27 mouse cellular contexts compared by ENCODE assay signal in the genomic region with DNA sequence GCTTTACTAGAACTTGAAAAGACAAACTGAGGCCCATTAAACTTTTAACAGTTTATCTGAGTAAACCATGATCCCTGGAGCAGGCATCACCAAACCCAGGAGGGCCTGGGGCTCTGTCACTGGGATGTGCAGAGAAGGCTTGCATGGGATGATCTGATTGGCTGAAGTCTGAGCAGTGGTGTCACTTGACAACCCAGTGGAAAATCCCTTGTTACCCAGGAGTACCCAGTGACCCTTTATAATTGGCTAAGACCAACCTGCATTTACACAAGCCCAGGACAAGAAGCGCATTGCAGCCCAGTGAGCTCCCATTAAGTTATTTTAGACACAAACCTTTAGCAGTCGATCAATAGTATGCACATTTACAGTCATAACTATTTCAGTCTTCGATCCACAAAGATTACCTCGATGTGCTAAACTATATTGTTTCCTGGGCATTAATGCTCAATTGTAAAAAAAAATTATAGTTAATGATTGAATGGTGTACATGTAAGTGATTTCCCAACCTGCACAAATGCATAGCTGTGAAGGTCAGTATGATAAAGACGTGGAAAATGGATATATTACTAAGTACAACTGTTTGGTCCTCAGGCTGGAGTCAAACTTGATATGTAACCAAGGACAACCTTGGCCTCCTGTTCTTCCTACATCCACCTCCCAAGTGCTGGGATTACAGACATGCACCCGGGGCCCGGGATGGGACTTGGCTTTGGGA. TPM values are rescaled to one million over a fixed set of nuclear protein-coding genes. Genes with fewer than 3 reads are reported as not detected.
DNase-seq lines count a peak whose midpoint lies in the region; ATAC-seq lines count a peak whose summit lies in the region.
"Had no signal": no experiment of that assay in that cellular context is flagged by ENCODE, and none has a peak within 500 bp of the region (broad histone marks: within the 10 kb centered on the region; RNA-seq: fewer than 3 reads in every experiment).

No protein-coding gene starts in this region.

- H3K9me3 ChIP-seq in hindbrain, embryonic 11.5 days (ENCODE audit: control insufficient read depth, low read length): no peaks in the 10 kb centered on the region
- no peaks in the 10 kb centered on the region for H3K9me3 ChIP-seq in hindbrain, embryonic 14.5 days (ENCODE audit: control insufficient read depth, low read length)
- no peaks in the 10 kb centered on the region for H3K9me3 ChIP-seq in midbrain, embryonic 11.5 days (ENCODE audit: control insufficient read depth, low read length)
- H3K9me3 ChIP-seq in midbrain, embryonic 14.5 days (ENCODE audit: control insufficient read depth, low read length): no peaks in the 10 kb centered on the region
- H3K9me3 ChIP-seq: embryonic facial prominence, embryonic 10.5 days; embryonic facial prominence, embryonic 13.5 days; hindbrain, embryonic 13.5 days had no signal

- ATAC-seq in hindbrain, embryonic 11.5 days (ENCODE audit: low FRiP score): no peak
- ATAC-seq in hindbrain, embryonic 14.5 days (ENCODE audit: low FRiP score): no peak
- peak; percentile 52; the same call in 1 of the 2 replicates for ATAC-seq in midbrain, embryonic 11.5 days (ENCODE audit: low FRiP score)
- ATAC-seq in midbrain, embryonic 14.5 days (ENCODE audit: low FRiP score, low TSS enrichment): no peak
- ATAC-seq: activated CD4-positive, CD25-positive, alpha-beta regulatory T cell, adult 4 months; CD4-positive, CD25-positive, alpha-beta regulatory T cell, adult 4 months; forebrain, embryonic 14.5 days; forebrain, postnatal 0 days; hindbrain, postnatal 0 days; inflammation-experienced regulatory T-cells, adult 6 months had no signal

- no peak overlapping the region for H3K9ac ChIP-seq in hindbrain, embryonic 11.5 days (ENCODE audit: low read depth, low read length)
- no peak overlapping the region for H3K9ac ChIP-seq in hindbrain, embryonic 14.5 days
- no peak overlapping the region for H3K9ac ChIP-seq in midbrain, embryonic 11.5 days (ENCODE audit: low read length)
- no peak overlapping the region for H3K9ac ChIP-seq in midbrain, embryonic 14.5 days (replicated peaks; ENCODE audit: low read length)
- H3K9ac ChIP-seq: embryonic facial prominence, embryonic 13.5 days; forebrain, postnatal 0 days; hindbrain, embryonic 13.5 days had no signal

- no peaks in the 10 kb centered on the region; the same call in 1 of the 2 replicates for H3K4me1 ChIP-seq in hindbrain, embryonic 11.5 days (replicated peaks; ENCODE audit: control insufficient read depth, insufficient read depth, low read length)
- H3K4me1 ChIP-seq in hindbrain, embryonic 14.5 days (replicated peaks; ENCODE audit: control insufficient read depth, insufficient read depth, low read length): no peaks in the 10 kb centered on the region
- peaks cover 2% of the 10 kb centered on the region; the same call in 1 of the 2 replicates for H3K4me1 ChIP-seq in midbrain, embryonic 11.5 days (ENCODE audit: control insufficient read depth, insufficient read depth, low read length)
- H3K4me1 ChIP-seq in midbrain, embryonic 14.5 days (ENCODE audit: control insufficient read depth, insufficient read depth, low read length): no peaks in the 10 kb centered on the region
- H3K4me1 ChIP-seq: hindbrain, embryonic 13.5 days had no signal

- no peak overlapping the region for H3K4me3 ChIP-seq in hindbrain, embryonic 11.5 days (ENCODE audit: low read depth, low read length)
- no peak overlapping the region for H3K4me3 ChIP-seq in hindbrain, embryonic 14.5 days (replicated peaks; ENCODE audit: low read length)
- no peak overlapping the region for H3K4me3 ChIP-seq in midbrain, embryonic 11.5 days (ENCODE audit: low read depth, low read length)
- no peak overlapping the region for H3K4me3 ChIP-seq in midbrain, embryonic 14.5 days (replicated peaks; ENCODE audit: low read depth, low read length)
- H3K4me3 ChIP-seq: embryonic facial prominence, embryonic 10.5 days; embryonic facial prominence, embryonic 13.5 days; erythroblast, embryonic 14.5 days; gastrocnemius, adult 2 months; hindbrain, embryonic 13.5 days had no signal

- H3K36me3 ChIP-seq in hindbrain, embryonic 11.5 days (ENCODE audit: control insufficient read depth, insufficient read depth, low read length): no peaks in the 10 kb centered on the region
- H3K36me3 ChIP-seq in hindbrain, embryonic 14.5 days (replicated peaks; ENCODE audit: control insufficient read depth, insufficient read depth): no peaks in the 10 kb centered on the region
- no peaks in the 10 kb centered on the region for H3K36me3 ChIP-seq in midbrain, embryonic 11.5 days (ENCODE audit: control insufficient read depth, insufficient read depth, low read length)
- H3K36me3 ChIP-seq in midbrain, embryonic 14.5 days (ENCODE audit: control insufficient read depth, insufficient read depth, low read length): no peaks in the 10 kb centered on the region
- H3K36me3 ChIP-seq: embryonic facial prominence, embryonic 10.5 days; embryonic facial prominence, embryonic 13.5 days; hindbrain, embryonic 13.5 days had no signal

- H3K27me3 ChIP-seq in hindbrain, embryonic 11.5 days (ENCODE audit: control insufficient read depth, insufficient read depth, low read length): no peaks in the 10 kb centered on the region
- no peaks in the 10 kb centered on the region for H3K27me3 ChIP-seq in hindbrain, embryonic 14.5 days (ENCODE audit: control insufficient read depth, insufficient read depth, low read length)
- H3K27me3 ChIP-seq in midbrain, embryonic 11.5 days (ENCODE audit: control insufficient read depth, insufficient read depth, low read length): no peaks in the 10 kb centered on the region
- no peaks in the 10 kb centered on the region for H3K27me3 ChIP-seq in midbrain, embryonic 14.5 days (ENCODE audit: control insufficient read depth, insufficient read depth, low read length)
- H3K27me3 ChIP-seq: embryonic facial prominence, embryonic 13.5 days; hindbrain, embryonic 13.5 days had no signal

- H3K27ac ChIP-seq in hindbrain, embryonic 11.5 days (ENCODE audit: low read depth, low read length): no peak overlapping the region
- no peak overlapping the region for H3K27ac ChIP-seq in hindbrain, embryonic 14.5 days
- H3K27ac ChIP-seq in midbrain, embryonic 11.5 days (ENCODE audit: low read depth, low read length): no peak overlapping the region
- no peak overlapping the region for H3K27ac ChIP-seq in midbrain, embryonic 14.5 days (replicated peaks; ENCODE audit: low read depth, low read length)
- H3K27ac ChIP-seq: embryonic facial prominence, embryonic 10.5 days; embryonic facial prominence, embryonic 13.5 days; gastrocnemius, adult 2 months; hindbrain, embryonic 13.5 days; hindbrain, postnatal 0 days had no signal

- no peak overlapping the region for H3K4me2 ChIP-seq in hindbrain, embryonic 11.5 days (replicated peaks; ENCODE audit: low read depth, low read length)
- no peak overlapping the region for H3K4me2 ChIP-seq in hindbrain, embryonic 14.5 days (replicated peaks)
- no peak overlapping the region for H3K4me2 ChIP-seq in midbrain, embryonic 11.5 days
- H3K4me2 ChIP-seq in midbrain, embryonic 14.5 days (ENCODE audit: low read length): no peak overlapping the region
- H3K4me2 ChIP-seq: embryonic facial prominence, embryonic 13.5 days; heart, embryonic 11.5 days; hindbrain, embryonic 13.5 days had no signal

- WGBS in hindbrain, embryonic 11.5 days: 78% methylated on average over 7 of the region's 7 CpGs
- 74% methylated on average over 7 of the region's 7 CpGs for WGBS in hindbrain, embryonic 14.5 days
- 68% methylated on average over 7 of the region's 7 CpGs for WGBS in midbrain, embryonic 11.5 days
- WGBS in midbrain, embryonic 14.5 days: 81% methylated on average over 7 of the region's 7 CpGs

- DNase-seq in hindbrain, embryonic 11.5 days (ENCODE audit: low spot score): peak; percentile 38
- no peak for DNase-seq in hindbrain, embryonic 14.5 days (ENCODE audit: low spot score)
- DNase-seq in midbrain, embryonic 11.5 days (ENCODE audit: low spot score, missing footprints): no peak
- no peak for DNase-seq in midbrain, embryonic 14.5 days
- peak; percentile 69 for DNase-seq in embryo, embryonic 10.5 days (ENCODE audit: low spot score)
- DNase-seq in mesoderm, embryonic 11.5 days (ENCODE audit: low read depth, low spot score): peak; percentile 34
- no peak for DNase-seq in adrenal gland, adult 8-10 months
- DNase-seq in thymus, postnatal 36 days: no peak
- DNase-seq: adrenal gland, postnatal 14 days; cerebellum, adult 18-20 months; cerebellum, adult 9-11 months; cerebellum, postnatal 25 days; forebrain, postnatal 0 days; gastrocnemius, adult 2 months; gastrocnemius, postnatal 14 days; heart, adult 11 months; kidney, adult 18-20 months had no signal

RNA-seq across cellular contexts. Expression of a gene that starts 46.7 kb away (rescaled TPM):
- 8.8 and 9.9 TPM in 2 replicates for polyA plus RNA-seq in hindbrain, embryonic 11.5 days (2014; fragmentation: Nextera tagmentation; extraction: Ambion mirVana)
- polyA plus RNA-seq in hindbrain, embryonic 14.5 days (2014; fragmentation: Nextera tagmentation; extraction: Ambion mirVana): 10.3 and 13.5 TPM in 2 replicates
- 8.2 and 9.2 TPM in 2 replicates for polyA plus RNA-seq in midbrain, embryonic 11.5 days (2014; fragmentation: Nextera tagmentation; extraction: Ambion mirVana)
- polyA plus RNA-seq in midbrain, embryonic 14.5 days (2014; fragmentation: Nextera tagmentation; extraction: Ambion mirVana): 6.7 and 8.7 TPM in 2 replicates
- total RNA-seq in adrenal gland, adult 8-10 months (2022): 10 to 100 TPM; 11.2 to 16.0 (median 12.6) TPM

Comparison
In these comparisons a context has a peak if more than half of its experiments do, and no peak if none do; other contexts are left out.
1. DNase-seq: peak in hindbrain, embryonic 11.5 days (single experiment), embryo, embryonic 10.5 days (single experiment) and mesoderm, embryonic 11.5 days (single experiment); none in hindbrain, embryonic 14.5 days (single experiment), midbrain, embryonic 11.5 days (single experiment), midbrain, embryonic 14.5 days (single experiment), adrenal gland, adult 8-10 months (single experiment) and thymus, postnatal 36 days (0 of 2).